Mouse (Mus musculus): Measurements from ENCODE around the gene Rai1.

Rai1 gene

DNA sequence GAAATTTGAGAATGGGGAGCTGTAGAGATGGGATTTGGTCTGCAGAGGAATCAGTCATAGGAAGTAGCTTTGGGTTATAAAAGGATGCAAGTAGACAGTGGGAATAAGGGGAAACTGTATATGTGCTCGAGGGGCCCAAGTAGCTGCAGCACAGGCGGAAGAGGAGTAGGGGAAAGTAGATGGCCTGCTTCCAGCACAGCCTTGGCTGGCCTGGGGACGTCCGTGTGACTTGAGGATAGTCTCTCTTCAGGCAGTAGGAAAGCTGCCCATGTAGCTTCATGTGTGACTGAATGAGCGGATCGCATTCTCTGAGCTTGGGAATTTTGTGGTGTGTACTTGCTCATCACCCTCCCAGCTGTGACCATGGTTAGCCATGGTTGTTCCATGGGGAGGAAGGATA lies 59.6 kb downstream of the Rai1 start:
- DNase-seq, result no peak

DNA sequence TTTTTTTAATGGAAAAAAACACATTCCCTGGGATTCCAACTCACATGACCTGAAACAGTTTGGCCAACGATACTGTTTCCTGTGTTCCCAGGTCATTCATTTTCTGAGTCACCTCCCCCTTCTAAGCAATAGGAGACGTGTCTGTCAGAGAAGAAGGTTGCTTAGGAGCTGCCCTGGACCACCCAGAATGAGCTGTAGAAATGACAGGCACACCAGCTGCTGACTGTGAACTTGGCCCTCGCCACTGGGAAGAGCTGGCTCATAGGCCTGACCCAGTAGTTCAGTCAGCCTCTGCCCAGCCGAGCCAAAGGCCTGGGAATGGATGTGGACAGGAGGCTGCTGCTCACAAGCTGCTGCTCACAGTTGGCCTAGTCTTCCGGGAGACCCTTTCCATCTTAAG lies 60.3 kb downstream of the Rai1 start:
- peak; percentile 60 for DNase-seq

DNA sequence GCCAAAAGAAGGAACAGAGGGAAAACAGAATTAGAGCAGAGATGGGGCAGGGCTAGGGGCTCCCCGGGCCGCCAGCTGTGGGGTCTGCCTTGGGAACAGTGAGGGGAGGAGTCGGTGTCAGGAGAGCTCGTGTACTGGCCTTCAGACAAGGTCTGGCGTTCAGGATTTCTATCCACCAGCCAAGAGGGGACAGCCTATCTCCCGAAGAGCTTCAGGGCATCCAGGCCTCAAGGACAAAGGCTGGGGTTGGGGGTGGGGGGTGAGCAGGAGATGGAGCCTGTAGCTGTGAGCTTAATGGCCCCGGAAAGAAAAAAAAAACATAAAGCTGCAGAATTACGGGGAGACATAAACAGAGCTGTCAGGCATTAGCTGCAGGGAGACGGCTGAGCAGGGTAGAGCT lies 64.0 kb downstream of the Rai1 start:
- no peak for DNase-seq

DNA sequence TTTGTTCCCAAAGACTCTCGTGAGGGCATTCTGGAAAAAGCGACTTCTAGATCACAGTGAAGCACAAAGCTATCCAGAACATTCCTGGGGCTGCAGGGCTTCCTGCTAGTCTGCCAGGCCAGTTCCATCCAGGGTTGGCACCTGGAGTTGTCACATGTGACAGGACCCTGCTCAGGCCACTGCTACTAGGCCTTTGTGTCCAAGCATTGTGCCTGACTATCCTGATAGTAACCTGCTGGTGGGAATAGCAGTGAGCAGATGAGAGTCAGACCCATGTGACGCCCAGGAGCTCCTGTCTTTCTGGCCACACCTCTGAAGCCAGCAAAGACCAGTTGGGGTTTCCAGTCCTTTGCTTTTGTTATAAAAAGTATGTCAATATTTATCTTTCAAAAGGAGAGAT lies 67.3 kb downstream of the Rai1 start:
- DNase-seq, result no peak

DNA sequence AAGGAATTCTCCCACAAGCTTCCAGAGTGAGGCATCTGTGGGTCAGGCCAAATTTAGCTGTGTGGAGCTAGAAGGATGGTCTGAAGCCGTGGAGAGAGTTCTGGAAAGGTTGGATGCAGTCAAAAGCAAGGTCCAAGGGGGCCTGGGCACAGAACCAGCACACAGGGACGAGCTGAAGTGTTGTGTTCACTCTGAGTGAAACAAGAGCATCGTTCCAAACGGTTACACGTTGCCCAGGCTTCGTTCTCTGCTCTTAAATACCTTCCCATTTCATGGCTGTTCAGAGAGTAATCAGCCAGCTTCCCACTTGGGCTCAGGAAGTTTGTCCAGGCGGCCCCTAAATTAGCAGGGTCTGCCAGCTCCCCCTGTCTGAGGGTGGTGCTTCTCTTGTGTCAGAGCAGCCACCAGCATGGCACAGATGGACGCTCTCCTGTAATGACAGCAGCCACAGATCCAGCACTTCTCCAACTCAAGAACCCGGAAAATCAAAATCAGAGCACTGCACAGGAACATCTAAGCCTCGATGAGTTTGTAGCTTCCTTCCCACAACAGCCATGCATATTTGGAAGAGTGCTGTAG lies 68.9 kb downstream of the Rai1 start:
- no peak for DNase-seq

DNA sequence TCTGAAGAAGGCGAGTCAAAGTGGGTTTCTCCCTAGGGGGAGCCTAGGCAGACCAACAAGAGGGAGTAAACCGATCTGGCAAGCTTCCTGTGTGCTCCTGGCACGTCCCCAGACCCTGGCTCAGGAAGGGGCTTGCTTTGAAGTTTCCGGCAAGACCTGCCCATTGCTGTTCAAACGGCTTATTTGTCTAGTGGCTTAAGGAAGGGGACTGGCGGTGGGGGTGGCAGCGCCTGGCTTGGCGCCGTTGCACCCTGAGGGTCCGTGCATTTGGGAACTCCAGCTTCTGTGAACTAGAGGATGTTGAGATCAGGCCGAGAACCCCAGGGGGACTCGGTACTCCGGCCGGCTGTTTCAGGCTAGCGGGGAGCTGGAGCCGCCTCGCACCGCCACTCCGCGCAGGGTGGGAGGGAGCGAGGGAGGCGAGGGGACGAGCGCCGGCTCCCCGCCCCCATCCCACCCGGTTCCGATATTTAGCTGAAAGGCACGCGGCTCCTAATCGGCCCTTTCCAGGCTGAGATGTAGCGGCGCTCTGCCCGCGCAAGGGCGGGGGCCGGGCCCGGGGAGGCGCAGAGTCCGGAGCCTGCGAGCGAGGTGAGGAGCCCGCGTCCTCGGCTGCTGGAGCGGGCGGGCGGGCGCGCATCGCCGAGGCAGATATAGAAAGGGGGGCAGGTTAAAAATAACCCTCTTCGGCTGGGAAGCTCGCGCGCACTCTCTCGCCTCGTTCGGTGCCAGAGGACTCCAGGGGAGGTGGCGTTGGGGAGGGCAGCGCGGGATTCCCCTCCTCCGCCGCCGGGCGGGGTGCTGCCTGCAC lies 70.8 kb downstream of the Rai1 start:
- peak; percentile 68 for DNase-seq

DNA sequence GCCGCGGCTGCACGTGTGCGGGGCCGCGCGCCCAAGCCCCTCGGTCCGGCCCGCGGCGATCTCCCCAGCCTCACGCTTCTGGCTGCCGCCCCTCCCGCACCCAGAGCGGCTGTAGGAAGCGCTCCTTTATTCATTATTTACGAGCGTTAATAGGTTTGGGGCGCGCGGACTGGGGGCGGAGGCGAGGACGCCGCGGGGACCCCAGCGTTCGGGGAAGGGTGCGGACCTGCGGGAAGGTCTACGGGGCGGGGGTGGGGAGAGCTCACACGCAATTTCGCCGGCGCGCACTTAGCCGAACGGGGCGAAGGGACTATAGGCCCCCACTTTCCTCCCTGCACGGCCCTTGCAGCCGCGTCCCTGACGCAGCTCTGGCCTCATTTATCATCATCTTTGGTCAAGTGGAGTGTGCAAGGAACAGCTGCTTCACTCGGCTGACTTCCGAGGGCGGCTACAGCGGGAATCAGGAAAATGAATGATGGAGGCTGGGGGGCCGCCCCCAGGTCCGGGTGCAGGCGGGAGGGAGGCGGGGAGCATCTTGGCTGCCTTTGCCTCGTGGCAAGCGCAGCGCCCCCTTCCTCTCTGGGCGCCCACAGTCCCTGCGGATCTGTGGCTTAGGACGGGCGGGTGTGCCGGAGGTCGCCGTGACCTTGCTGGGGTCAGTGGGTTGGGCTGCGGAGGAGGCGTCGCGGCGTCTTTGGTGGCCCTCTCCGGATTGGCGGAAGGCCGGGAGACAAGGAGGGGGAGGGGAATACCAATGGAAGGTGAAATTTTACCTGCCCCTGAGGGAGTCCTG lies 71.6 kb downstream of the Rai1 start:
- peak; percentile 82 for DNase-seq

DNA sequence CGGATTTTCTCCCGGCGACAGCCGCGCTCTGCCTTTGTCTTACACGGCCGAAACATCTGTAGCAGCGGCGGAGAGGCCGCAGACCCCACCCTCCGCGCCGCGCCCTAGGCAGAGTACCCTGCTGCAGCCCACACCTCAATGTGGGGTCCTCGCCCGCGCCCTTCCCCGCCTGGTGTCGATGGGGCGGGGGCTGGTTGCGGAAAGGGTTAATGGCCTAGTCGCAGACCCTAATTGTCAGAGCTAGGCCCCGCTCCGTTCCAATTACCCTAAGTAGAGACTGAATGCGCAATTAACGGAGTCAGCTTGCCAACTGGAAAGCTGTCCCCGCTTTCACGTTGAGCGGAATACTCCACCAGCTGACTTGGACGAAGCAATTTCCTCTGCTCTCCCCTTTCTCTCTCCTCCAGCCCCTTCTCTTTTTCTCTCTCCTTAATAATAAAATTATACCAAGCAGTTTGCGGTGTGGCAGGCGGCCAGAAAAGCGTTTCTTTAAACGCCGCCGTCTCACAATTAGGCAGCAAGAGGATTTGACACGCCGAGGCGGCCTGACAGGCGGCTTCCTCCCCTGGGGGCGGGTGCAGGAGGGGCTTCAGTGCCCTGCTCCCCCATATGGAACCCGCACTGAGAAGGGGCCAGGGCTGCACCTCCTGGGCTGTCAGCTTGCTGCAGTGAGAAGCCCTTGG lies 72.3 kb downstream of the Rai1 start:
- DNase-seq, result peak; percentile 87

DNA sequence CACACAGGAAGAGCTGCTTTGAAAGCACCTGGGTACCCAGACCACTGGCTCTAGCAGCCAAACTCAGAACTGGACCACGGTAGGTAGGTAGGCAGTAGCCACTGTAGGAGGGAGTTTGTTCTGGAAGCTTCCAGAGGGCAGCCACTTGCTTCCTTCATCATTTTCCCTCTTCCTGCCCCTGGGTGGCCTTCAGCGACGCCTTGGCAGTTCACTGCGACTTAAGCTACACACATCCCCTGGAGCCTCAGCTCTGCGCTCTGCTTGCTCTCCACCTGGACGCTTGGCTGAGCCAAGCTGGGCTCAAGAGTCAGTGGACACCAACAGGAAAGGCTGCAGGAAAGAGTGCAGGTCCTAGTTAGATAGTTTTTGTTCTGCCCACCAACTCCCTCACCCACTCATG lies 73.2 kb downstream of the Rai1 start:
- DNase-seq, result no peak

DNA sequence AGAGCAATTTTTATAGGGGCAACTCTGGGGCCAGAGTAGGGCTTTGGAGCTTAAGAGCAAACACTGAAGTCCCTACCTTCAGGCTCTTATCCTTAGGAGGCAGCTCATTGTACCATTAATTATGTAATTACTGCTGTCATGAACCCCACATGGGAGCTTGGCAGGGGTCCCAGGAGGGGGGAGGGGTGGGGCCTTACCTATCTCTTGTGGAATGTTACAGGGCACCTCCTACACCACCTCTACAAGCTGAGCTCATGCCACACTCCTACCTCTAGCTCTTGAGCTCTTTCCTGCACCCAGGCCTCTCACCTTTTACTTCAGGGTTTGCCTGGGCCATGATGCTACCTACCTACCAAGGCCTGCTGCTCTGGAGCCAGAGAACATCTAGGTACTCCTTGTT lies 73.7 kb downstream of the Rai1 start:
- peak; percentile 73 for DNase-seq

DNA sequence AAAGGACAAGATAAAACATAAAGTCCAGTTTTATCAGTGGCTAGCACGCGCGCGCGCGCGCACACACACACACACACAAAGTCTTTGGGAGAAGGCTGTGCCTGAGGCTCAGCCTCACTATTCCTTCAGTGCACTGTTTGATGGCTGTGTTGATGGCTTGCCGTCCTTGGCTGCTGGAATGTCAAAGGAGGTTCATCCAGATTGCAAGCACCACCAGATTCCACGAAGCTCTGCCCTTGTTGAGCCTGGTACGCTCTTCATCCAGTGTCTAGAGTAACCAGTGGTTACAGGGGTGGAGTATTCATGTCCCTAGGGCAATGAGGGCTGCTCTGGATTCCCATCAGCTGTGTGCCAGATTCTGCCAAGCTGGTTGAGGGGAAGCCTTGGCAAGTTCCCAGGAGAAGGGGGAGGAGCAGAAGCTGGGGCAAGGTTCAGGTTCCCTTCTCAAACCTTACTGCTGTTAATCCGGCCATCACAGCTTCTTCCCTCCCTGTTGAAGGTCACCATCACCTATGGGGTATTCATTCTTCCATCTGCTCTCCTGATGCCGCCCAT lies 77.4 kb downstream of the Rai1 start:
- peak; percentile 87 for DNase-seq

DNA sequence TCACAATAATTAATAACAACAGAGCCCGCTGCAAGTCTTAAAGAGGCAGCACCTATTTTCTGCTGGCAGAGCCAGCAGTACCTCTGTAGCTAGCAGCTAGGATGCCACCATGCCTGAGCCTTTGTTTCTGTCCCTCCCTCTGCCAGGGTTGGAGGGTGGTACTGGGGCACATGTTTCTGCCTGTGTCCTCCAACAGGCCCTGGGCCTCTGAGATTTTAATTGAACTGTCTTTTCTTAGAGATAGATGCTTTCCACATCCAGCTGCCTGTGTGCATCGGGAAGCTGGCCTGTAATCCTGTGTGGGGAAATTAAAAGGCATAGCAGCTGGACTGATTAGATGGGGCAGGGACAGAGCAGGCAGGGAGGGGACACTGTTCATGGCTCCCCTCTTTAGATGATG lies 77.9 kb downstream of the Rai1 start:
- no peak for DNase-seq

DNA sequence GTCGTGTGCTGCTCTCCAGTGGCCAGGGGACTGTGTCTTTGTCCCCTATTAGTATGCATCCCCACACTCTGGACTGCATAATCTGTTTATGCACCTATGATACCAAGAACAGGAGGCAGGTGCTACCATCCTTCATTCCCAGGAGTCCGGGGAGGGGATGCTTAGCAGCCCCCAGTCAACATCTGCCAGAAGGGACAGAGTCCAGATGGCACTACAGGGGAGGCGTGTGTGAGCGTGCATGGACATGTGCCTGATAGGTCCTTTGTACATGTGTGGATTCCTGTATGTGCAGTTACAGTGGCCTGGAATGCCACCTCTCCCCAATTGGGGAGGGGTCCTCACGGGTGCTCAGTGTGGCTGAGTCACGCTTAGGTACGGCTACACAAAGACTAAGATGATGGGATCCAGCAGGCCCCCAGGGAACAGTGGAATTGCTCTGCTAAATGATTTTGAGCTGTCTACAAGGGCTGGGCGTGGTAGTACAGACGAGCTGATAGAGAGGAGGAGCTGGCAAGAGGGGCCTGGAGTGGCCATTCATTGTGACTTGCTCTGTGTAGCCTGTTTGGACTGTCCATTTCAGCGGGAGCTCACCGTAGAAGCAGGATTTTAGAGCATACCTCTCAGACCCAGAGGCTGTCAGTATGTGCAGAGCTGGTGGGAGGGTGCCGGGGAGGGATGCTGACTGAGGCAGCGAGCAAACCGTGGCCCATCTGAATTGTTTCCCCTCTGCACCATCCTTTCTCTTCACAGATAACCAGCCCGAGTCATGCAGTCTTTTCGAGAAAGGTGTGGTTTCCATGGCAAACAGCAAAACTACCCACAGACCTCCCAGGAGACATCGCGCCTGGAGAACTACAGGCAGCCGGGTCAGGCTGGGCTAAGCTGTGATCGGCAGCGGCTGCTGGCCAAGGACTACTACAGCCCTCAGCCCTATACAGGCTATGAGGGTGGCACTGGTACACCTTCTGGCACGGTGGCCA lies 79.8 kb downstream of the Rai1 start:
- no peak for DNase-seq

DNA sequence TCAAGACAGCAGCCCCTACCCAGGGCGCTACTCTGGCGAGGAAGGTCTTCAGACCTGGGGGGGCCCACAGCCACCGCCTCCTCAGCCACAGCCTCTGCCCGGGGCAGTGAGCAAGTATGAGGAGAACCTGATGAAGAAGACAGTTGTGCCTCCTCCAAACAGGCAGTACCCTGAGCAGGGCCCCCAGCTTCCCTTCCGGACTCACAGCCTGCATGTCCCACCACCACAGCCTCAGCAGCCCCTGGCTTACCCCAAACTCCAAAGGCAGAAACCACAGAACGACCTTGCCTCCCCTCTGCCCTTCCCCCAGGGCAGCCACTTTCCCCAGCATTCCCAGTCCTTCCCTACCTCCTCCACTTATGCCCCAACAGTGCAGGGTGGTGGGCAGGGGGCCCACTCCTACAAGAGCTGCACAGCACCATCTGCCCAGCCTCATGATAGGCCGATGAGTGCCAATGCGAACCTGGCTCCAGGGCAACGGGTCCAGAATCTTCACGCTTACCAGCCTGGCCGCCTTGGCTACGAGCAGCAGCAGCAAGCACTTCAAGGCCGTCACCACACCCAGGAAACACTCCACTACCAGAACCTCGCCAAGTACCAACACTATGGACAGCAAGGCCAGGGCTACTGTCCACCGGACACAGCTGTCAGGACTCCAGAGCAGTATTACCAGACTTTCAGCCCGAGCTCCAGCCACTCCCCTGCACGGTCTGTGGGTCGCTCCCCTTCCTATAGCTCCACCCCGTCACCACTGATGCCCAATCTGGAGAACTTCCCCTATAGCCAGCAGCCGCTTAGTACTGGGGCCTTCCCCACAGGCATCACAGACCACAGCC lies 80.8 kb downstream of the Rai1 start:
- no peak for DNase-seq

DNA sequence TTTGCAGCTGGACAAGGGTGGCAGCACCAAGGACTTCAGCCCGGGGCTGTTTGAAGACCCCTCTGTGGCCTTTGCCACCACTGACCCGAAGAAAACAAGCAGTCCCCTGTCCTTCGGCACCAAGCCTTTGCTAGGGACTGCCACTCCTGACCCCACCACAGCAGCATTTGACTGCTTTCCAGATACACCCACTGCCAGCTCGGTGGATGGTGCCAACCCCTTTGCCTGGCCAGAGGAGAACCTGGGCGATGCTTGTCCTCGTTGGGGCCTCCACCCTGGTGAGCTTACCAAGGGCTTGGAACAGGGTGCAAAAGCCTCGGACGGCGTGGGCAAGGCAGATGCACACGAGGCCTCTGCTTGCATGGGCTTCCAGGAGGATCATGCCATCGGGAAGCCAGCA lies 82.3 kb downstream of the Rai1 start:
- no peak for DNase-seq

DNA sequence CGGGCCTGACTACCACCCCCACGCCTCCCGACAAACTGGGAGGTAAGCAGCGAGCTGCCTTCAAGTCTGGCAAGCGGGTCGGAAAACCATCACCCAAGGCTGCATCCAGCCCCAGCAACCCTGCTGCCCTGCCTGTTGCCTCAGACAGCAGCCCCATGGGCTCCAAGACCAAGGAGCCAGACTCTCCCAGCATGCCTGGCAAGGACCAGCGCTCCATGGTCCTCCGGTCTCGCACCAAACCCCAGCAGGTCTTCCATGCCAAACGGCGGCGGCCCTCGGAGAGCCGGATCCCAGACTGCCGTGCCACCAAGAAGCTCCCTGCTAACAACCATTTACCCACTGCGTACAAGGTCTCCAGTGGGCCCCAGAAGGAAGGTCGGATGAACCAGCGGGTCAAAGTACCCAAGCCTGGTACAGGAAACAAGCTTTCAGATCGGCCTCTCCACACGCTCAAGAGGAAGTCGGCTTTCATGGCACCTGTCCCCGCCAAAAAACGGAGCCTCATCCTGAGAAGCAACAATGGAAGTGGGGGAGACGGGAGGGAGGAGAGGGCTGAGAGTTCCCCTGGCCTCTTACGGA lies 83.6 kb downstream of the Rai1 start:
- DNase-seq, result no peak

DNA sequence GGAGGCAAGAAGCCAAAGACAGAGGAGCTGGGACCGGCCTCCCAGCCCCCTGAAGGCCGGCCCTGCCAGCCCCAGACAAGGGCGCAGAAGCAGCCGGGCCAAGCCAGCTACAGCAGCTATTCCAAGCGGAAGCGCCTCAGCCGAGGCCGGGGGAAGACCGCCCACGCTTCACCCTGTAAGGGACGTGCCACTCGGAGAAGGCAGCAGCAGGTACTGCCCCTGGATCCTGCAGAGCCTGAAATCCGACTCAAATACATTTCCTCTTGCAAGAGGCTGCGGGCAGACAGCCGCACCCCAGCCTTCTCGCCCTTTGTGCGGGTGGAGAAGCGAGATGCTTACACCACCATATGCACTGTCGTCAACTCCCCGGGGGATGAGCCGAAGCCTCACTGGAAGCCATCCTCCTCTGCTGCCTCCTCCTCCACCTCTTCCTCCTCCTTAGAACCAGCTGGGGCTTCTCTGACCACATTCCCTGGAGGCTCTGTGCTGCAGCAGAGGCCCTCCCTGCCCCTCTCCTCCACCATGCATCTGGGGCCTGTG lies 84.8 kb downstream of the Rai1 start:
- DNase-seq, result peak; percentile 70

DNA sequence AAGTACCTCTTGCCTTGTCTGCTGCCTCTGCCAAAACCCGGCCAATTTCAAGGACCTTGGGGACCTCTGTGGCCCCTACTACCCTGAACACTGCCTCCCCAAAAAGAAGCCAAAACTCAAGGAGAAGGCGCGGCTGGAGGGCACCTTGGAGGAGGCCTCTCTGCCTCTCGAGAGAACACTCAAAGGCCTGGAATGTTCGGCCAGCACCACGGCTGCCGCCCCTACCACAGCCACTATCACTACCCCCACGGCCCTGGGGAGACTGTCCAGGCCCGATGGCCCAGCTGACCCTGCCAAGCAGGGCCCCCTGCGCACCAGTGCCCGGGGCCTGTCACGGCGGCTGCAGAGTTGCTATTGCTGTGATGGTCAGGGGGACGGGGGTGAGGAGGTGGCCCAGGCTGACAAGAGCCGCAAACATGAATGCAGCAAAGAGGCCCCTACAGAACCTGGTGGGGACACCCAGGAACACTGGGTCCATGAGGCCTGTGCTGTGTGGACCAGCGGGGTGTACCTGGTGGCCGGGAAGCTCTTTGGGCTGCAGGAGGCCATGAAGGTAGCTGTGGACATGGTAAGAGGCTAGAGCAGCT lies 85.3 kb downstream of the Rai1 start:
- DNase-seq, result no peak

DNA sequence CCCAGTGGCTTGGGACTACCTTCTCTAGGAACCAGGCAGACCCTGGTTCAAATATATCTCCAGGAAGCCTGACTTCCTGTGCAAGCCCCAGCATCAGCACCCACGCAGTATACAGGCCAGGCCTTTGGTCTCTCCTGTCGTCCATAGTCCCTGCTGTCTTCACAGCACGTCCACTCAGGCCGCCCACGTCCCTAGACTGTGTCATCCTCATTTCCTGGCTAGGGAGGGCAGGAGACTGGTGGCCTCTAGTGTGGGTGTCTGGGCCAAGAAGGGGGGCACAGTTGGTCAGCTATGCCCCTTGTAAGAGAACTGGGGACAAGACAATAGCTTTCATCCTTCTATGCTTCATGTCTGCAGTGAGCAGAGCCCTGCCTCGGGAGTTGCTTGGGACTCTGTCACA lies 87.7 kb downstream of the Rai1 start:
- no peak for DNase-seq

DNA sequence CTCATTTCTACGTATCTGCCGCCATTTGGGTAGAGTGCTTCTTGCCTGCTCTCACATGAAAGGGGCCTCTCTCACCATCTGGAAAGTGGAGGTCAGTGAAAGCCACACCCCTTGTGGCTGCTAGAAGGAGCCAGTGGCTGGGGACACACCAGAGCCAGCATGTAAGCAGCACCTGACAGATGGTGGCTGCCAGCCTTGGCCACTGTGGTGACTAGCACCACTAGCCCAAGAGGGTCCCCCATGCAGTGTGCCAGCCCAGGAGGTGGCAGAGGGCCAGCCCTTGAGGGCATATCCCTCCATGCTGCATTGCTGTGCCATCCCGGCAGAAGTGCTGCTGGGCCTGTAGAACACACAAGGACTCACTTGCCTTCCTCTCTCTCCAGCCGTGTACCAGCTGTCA lies 88.7 kb downstream of the Rai1 start:
- DNase-seq, result no peak

All from kidney, postnatal 10 days (tissue).